Mouse (Mus musculus): ENCODE data around the gene Samsn1. TPM values are rescaled to one million over a fixed set of nuclear protein-coding genes. Genes with fewer than 3 reads are reported as not detected.
A peak's percentile ranks its signal among the peaks of the same experiment; 100 is the strongest.
"Not testable (repeated sequence)": the region's sequence is repeated elsewhere in the genome, so short reads cannot be mapped to it uniquely, and the experiment has no call there.

The Samsn1 gene
- polyA plus RNA-seq, 1 experiment from 2014 or later: 1.4 TPM

DNA sequence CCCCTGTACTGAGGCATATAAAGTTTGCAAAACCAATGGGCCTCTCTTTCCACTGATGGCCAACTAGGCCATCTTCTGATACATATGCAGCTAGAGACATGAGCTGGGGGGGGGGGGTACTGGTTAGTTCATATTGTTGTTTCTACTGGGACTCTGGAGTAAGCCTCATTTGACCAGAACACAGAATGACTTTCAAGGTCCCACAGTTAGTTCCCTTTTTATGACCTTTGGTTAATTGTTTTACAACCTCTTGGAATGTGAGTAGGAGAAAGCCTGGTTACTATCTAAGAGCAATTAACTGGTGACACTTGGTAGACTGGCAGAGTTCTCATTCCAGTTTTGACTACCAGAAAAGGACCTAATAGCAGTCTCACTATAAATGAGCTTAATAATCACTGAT lies 195.1 kb downstream of the Samsn1 start:
- H3K4me2 ChIP-seq (replicated peaks); H3K36me3 ChIP-seq; H3K27ac ChIP-seq (replicated peaks); H3K27me3 ChIP-seq; H3K9me3 ChIP-seq; H3K4me1 ChIP-seq; H3K4me3 ChIP-seq; ATAC-seq (replicated peaks); H3K9ac ChIP-seq (replicated peaks): not testable (repeated sequence)

GRCm38 (mm10) chr16:75826498-75826897 lies 195.6 kb downstream of the Samsn1 start:
- Histone ChIP-seq H3K4me1 (no peaks in the 10 kb centered on the region), H3K27me3 (no peaks in the 10 kb centered on the region), H3K9me3 (no peaks in the 10 kb centered on the region), H3K4me3 (no peak overlapping the region), H3K4me2 (replicated peaks) (no peak overlapping the region), H3K27ac (replicated peaks) (no peak overlapping the region), H3K36me3 (no peaks in the 10 kb centered on the region), H3K9ac (replicated peaks) (no peak overlapping the region)
- ATAC-seq (replicated peaks): no peak

- Histone ChIP-seq H3K4me1 (no peaks in the 10 kb centered on the region), H3K4me3 (no peak overlapping the region), H3K4me2 (replicated peaks) (no peak overlapping the region), H3K27ac (replicated peaks) (no peak overlapping the region), H3K9me3 (no peaks in the 10 kb centered on the region), H3K27me3 (no peaks in the 10 kb centered on the region), H3K36me3 (no peaks in the 10 kb centered on the region), H3K9ac (replicated peaks) (no peak overlapping the region)
- ATAC-seq (replicated peaks): peak; percentile 82
- 73% methylated on average over 6 of the region's 6 CpGs for WGBS
These were observed 198.9 kb downstream of the Samsn1 start for GRCm38 (mm10) chr16:75823226-75823625.

- Histone ChIP-seq H3K4me3 (no peak overlapping the region), H3K27ac (replicated peaks) (no peak overlapping the region), H3K36me3 (no peaks in the 10 kb centered on the region), H3K4me1 (no peaks in the 10 kb centered on the region), H3K4me2 (replicated peaks) (no peak overlapping the region), H3K27me3 (no peaks in the 10 kb centered on the region), H3K9ac (replicated peaks) (no peak overlapping the region), H3K9me3 (no peaks in the 10 kb centered on the region)
- no peak for ATAC-seq (replicated peaks)
- WGBS: 53% methylated on average over 3 of the region's 3 CpGs
These were observed 201.1 kb downstream of the Samsn1 start for GRCm38 (mm10) chr16:75820963-75821362.
